Mouse (Mus musculus) liver, embryonic 13.5 days (tissue): ENCODE data around the gene Ampd2. TPM values are rescaled to one million over a fixed set of nuclear protein-coding genes. Genes with fewer than 3 reads are reported as not detected.

ENCODE experiments used
- ATAC-seq: fragments of 200-750 bp; cut with Nextera tagmentation; 2 replicates; pipeline ENCODE4 v1.8.0; 2017; ENCODE audit warnings: low read depth, mild to moderate bottlenecking, moderate number of reproducible peaks, moderate library complexity
- DNase-seq: peaks from one replicate; pipeline ENCODE4 v3.0.0; 2022
- H3K27ac ChIP-seq: fragments of 300-500 bp; sonication (generic); 2 replicates; pipeline ENCODE4 v1.5.1; 2015; ENCODE audit warnings: moderate library complexity, mild to moderate bottlenecking, inconsistent platforms
- H3K27me3 ChIP-seq: fragments of 300-500 bp; sonication (generic); 2 replicates; pipeline ENCODE4 v1.6.1; 2015; ENCODE audit warnings: mild to moderate bottlenecking, inconsistent platforms
- H3K36me3 ChIP-seq: fragments of 300-500 bp; sonication (generic); 2 replicates; pipeline ENCODE4 v1.6.1; 2015; ENCODE audit warnings: mild to moderate bottlenecking, inconsistent platforms
- H3K4me1 ChIP-seq: fragments of 300-500 bp; sonication (generic); replicated peaks from 2 replicates; pipeline ENCODE4 v1.6.1; 2015; ENCODE audit warnings: inconsistent platforms
- H3K4me2 ChIP-seq: fragments of 300-500 bp; sonication (generic); 2 replicates; pipeline ENCODE4 v1.6.1; 2015; ENCODE audit warnings: inconsistent platforms, mild to moderate bottlenecking, moderate library complexity
- H3K4me3 ChIP-seq: fragments of 300-500 bp; sonication (generic); replicated peaks from 2 replicates; pipeline ENCODE4 v1.5.1; 2015; ENCODE audit warnings: mild to moderate bottlenecking, inconsistent platforms
- H3K9ac ChIP-seq: fragments of 300-500 bp; sonication (generic); 2 replicates; pipeline ENCODE4 v1.6.1; 2015; ENCODE audit warnings: mild to moderate bottlenecking, inconsistent platforms
- H3K9me3 ChIP-seq: fragments of 300-500 bp; sonication (generic); replicated peaks from 2 replicates; pipeline ENCODE4 v1.6.1; 2016; ENCODE audit warnings: inconsistent platforms
- WGBS: fragments of 180-500 bp; shearing (Covaris S2); methylation state at CpG from one replicate; pipeline ENCODE4 v1.1.7; 2015; ENCODE audit not compliant: insufficient replicate concordance; 5-methylcytosine and 5-hydroxymethylcytosine counted together
- polyA plus RNA-seq: library from polyadenylated mRNA; unstranded; fragments of >200 nt; fragmentation: Nextera tagmentation; extraction: Ambion mirVana; gene quantifications from 2 replicates; pipeline ENCODE4 v1.2.1, GENCODE M21; 2015

Ampd2 gene
- polyA plus RNA-seq, 1 experiment from 2014 or later: 46.0 TPM

DNA sequence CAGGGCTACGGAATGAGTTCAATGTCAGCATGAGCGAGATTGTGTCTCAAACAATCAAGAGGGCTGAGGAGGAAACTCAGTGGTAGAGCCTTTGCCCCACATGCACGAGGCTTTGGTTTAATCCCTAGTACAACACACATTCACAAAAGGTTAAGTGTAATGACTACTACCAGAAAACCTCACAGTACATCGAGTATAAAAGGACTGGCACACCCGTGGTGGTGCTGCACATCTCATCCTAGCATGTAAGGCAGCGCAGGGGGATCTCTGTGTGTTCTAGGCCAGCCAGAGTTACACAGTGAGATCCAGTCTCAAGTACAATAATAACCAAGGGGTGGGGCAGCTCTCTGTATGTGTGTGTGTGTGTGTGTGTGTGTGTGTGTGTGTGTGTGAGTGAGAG is 31.0 kb upstream of the Ampd2 start:
- ATAC-seq (no peak), DNase-seq (no peak)
- Histone ChIP-seq H3K4me1 (peaks cover 7% of the 10 kb centered on the region), H3K9me3 (no peaks in the 10 kb centered on the region), H3K4me2 (no peak overlapping the region), H3K4me3 (no peak overlapping the region), H3K27ac (no peak overlapping the region), H3K27me3 (no peaks in the 10 kb centered on the region), H3K9ac (no peak overlapping the region), H3K36me3 (peaks cover 82% of the 10 kb centered on the region)
- WGBS: 82% methylated on average over 6 of the region's 6 CpGs

DNA sequence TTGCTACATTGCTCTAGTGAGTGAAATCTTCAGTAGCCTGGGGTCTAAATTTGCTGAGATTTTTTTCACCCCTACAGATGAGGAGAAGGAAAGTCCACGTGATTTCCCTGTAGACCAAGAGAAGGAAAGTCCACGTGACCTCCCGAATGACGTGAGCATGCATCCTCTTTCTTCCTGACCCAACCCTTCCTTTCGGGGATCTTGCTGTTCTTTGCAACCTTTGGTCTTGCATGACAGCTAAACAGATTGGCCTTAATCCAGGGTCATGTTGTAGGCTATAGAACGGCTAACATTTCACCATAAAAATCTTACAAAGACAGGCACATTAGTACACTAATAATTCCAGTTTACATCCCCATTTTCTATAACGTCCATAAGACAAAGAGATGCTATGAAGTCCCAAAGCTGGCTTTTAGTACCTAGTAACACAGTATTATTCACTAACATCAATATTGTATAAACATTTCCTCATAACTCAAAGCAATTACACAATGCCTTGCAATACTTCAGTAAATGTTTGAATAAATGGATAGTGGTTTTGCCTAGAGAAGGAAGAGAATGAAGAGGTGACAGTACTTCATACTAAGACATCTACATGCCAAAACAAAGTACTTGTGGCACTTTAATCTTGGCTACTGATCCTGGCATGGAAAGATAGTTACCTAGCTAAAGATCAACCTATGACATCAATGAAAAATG is 27.3 kb upstream of the Ampd2 start:
- H3K4me1 ChIP-seq: peaks cover 4% of the 10 kb centered on the region; the same call in 1 of the 2 replicates
- no peak overlapping the region for H3K9ac ChIP-seq
- no peak overlapping the region for H3K4me3 ChIP-seq
- DNase-seq (no peak), ATAC-seq (no peak)
- peaks cover 86% of the 10 kb centered on the region for H3K36me3 ChIP-seq
- H3K27me3 ChIP-seq: no peaks in the 10 kb centered on the region
- H3K27ac ChIP-seq: no peak overlapping the region
- H3K9me3 ChIP-seq: no peaks in the 10 kb centered on the region
- H3K4me2 ChIP-seq: no peak overlapping the region
- 86% methylated on average over 7 of the region's 7 CpGs for WGBS

DNA sequence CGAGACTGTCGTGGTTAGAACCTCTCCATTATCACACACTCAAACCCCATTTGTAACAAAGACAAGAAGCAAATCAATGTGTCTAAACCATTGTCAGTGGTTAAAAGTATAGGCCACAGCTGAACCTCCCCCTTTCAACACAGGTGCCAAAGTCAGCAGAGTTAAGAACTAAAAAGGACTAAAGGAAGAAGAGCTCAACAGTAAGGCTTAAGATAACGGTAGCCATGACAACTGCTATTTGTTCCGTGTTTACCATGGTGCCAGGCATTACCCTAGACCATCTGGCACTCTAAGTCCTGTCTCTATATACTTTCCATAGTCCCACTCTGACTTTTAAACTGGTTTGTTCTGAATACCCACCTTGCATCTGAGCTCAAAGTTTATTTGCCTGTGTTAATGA is 26.2 kb upstream of the Ampd2 start:
- Histone ChIP-seq H3K9ac (no peak overlapping the region), H3K4me1 (peaks cover 5% of the 10 kb centered on the region; the same call in 1 of the 2 replicates), H3K27me3 (no peaks in the 10 kb centered on the region), H3K27ac (no peak overlapping the region), H3K4me2 (no peak overlapping the region), H3K4me3 (no peak overlapping the region), H3K36me3 (peaks cover 86% of the 10 kb centered on the region), H3K9me3 (no peaks in the 10 kb centered on the region)
- ATAC-seq (no peak), DNase-seq (no peak)
- 74% methylated on average over 4 of the region's 4 CpGs for WGBS

DNA sequence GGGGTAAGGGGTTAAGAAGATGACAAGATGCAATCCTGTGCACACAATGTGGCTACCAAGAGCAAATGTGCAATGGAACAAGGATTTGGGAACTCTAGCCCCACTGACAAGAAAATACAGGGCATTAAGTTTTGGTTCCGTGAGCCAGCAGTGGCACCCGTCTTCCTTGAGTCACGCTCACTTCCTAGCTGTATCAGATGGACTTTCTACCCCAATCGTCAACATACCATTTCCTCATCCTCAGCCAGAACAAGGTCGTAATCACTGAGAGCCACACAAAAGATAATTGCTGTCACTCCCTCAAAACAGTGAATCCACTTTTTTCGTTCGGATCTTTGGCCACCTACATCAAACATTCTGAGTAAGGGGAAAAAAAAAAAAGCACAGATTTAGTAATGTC is 25.8 kb upstream of the Ampd2 start:
- DNase-seq (no peak), ATAC-seq (no peak)
- 62% methylated on average over 7 of the region's 7 CpGs for WGBS
- Histone ChIP-seq H3K4me2 (no peak overlapping the region), H3K36me3 (peaks cover 84% of the 10 kb centered on the region), H3K9ac (no peak overlapping the region), H3K27ac (no peak overlapping the region), H3K4me1 (peaks cover 7% of the 10 kb centered on the region; the same call in 1 of the 2 replicates), H3K9me3 (no peaks in the 10 kb centered on the region), H3K4me3 (no peak overlapping the region), H3K27me3 (no peaks in the 10 kb centered on the region)

DNA sequence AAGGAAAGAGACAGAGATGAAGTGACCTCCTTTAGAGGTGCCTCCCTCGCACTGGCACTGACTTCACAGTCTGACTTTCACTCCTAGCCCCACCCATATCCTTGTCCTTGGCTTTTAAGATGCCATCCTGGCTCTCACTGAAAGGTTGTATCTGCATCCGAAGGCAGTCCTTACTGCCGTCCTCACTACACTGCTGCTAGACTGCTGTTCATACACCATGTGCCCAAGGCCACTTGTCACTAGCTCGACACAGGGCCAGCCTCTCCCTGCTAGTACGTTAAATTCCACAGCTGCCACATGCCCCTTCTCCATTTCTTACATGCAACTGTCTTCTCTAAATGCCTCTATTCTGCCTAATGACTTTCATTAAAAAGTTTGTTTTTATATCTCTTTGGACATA is 24.9 kb upstream of the Ampd2 start:
- H3K4me1 ChIP-seq: peaks cover 14% of the 10 kb centered on the region
- H3K4me3 ChIP-seq: no peak overlapping the region
- H3K27ac ChIP-seq: no peak overlapping the region
- H3K4me2 ChIP-seq: no peak overlapping the region
- WGBS: 84% methylated on average over 5 of the region's 5 CpGs
- no peaks in the 10 kb centered on the region for H3K9me3 ChIP-seq
- no peak for ATAC-seq
- no peaks in the 10 kb centered on the region for H3K27me3 ChIP-seq
- H3K36me3 ChIP-seq: peaks cover 82% of the 10 kb centered on the region
- H3K9ac ChIP-seq: no peak overlapping the region
- DNase-seq: no peak

DNA sequence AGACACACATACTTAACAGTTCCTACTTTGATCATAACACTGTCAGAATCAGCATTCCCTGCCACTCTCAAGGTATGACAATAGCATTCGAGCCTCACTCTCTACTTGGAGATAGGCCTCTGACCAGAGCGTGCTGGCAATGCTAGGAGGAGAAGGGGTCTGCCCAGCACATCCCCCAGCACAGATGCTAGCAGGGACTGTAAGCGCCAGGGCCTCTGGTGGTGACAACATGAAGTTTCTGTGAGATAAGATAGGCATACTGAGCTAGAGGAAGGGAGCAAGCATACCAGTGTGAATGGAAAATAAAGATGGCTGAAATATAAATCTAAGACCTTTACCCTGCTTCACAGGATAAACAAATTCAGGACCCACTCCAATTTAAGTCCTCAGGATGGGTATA is 18.8 kb upstream of the Ampd2 start:
- Histone ChIP-seq H3K36me3 (peaks cover 44% of the 10 kb centered on the region), H3K9ac (peak overlapping the region; percentile 62), H3K27ac (peak overlapping the region; percentile 77), H3K27me3 (no peaks in the 10 kb centered on the region), H3K9me3 (no peaks in the 10 kb centered on the region), H3K4me1 (peaks cover 37% of the 10 kb centered on the region), H3K4me2 (peak overlapping the region; percentile 38), H3K4me3 (no peak overlapping the region)
- DNase-seq (no peak), ATAC-seq (peak; percentile 96)
- WGBS: 23% methylated on average over 3 of the region's 3 CpGs

DNA sequence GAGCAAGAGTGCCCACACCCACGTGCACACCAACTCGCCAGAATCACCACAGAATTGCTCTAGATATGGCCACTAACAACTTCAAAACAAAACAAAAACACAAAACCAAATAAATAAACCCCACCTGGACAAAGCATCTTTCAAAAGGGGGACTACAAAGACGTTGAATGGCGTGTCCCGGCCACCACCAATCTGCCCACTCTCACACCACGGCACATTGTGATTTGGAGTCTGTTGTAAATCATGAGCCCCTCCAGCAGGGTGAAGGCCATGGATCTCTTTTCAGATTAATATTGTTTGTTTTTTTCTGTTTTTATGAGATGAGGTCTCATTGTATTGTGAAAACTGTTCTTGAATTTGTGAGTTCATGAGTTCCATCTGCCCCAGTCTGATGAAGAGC is 15.6 kb upstream of the Ampd2 start:
- no peak overlapping the region for H3K4me2 ChIP-seq
- H3K27ac ChIP-seq: peak overlapping the region; percentile 61; the same call in 1 of the 2 replicates
- no peaks in the 10 kb centered on the region for H3K9me3 ChIP-seq
- H3K4me3 ChIP-seq: no peak overlapping the region
- DNase-seq (no peak), ATAC-seq (no peak)
- peaks cover 66% of the 10 kb centered on the region for H3K4me1 ChIP-seq
- 85% methylated on average over 6 of the region's 6 CpGs for WGBS
- H3K36me3 ChIP-seq: peaks cover 16% of the 10 kb centered on the region
- H3K9ac ChIP-seq: no peak overlapping the region
- no peaks in the 10 kb centered on the region for H3K27me3 ChIP-seq

DNA sequence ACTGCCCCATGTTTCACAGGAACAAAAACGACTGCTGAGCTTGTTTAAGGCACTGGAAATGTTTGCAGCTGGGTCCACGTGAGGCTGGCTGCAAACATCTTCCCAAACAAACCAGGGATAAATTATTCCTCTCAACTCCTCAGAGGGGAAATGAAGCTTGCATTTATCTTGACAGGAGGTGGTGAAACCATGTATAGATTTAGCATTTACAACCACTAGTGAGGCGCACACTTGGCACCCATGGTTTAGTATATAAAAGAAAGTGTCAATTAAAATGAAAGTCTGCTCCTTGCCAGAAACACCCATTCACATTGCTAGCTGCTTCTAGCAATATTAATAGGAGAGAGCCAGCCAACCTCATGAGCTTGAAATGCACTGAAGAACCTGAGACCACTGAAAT is 15.1 kb upstream of the Ampd2 start:
- H3K4me1 ChIP-seq: peaks cover 66% of the 10 kb centered on the region
- no peaks in the 10 kb centered on the region for H3K27me3 ChIP-seq
- 60% methylated on average over 3 of the region's 3 CpGs for WGBS
- no peaks in the 10 kb centered on the region for H3K9me3 ChIP-seq
- no peak overlapping the region for H3K4me2 ChIP-seq
- peak overlapping the region; percentile 61 for H3K27ac ChIP-seq
- DNase-seq (no peak), ATAC-seq (no peak)
- H3K4me3 ChIP-seq: no peak overlapping the region
- H3K36me3 ChIP-seq: peaks cover 11% of the 10 kb centered on the region
- H3K9ac ChIP-seq: no peak overlapping the region

DNA sequence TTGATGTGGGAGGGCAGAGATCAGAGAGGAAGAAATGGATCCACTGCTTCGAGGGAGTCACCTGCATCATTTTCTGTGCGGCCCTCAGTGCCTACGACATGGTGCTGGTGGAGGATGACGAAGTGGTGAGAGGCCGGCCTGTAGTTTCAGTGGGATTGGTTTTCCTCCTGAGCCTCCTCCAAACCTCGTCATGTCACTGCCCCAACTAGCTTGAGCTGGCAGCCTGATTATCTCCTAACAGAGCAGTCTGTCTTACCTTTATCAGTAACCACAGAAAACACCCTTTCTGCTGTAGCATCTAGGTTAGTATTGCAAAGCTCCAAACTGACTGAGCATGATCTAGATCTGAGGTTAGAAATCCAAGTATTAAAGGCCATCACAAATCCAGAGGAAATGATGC is 11.9 kb upstream of the Ampd2 start:
- H3K36me3 ChIP-seq: no peaks in the 10 kb centered on the region
- H3K27ac ChIP-seq: peak overlapping the region; percentile 98
- peak overlapping the region; percentile 8 for H3K4me3 ChIP-seq
- H3K4me1 ChIP-seq: peaks cover 68% of the 10 kb centered on the region
- no peaks in the 10 kb centered on the region for H3K9me3 ChIP-seq
- H3K27me3 ChIP-seq: no peaks in the 10 kb centered on the region
- peak overlapping the region; percentile 58 for H3K4me2 ChIP-seq
- WGBS: 21% methylated on average over 6 of the region's 6 CpGs
- ATAC-seq: peak; percentile 79
- DNase-seq: peak; percentile 76
- peak overlapping the region; percentile 73 for H3K9ac ChIP-seq

DNA sequence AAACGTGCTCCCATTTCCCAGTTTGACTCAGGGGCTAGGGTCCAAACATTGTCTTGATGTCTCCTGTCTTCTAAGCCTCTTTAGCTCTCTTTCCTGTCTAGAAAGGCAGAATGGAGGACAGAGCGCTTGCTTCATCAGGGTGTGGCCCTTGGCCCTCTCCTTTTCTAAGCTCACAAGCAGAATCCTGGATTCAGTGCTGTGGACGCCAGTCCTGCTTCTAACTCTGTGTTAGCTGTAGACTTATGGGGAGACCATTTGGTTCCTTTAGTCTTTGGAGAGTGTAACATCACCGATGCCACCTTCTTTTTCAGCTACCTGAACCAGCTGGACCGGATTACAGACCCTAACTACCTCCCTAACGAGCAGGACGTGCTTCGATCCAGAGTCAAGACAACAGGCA is 11.2 kb upstream of the Ampd2 start:
- DNase-seq: no peak
- Histone ChIP-seq H3K27ac (peak overlapping the region; percentile 98), H3K27me3 (no peaks in the 10 kb centered on the region), H3K4me1 (peaks cover 75% of the 10 kb centered on the region), H3K4me3 (peak overlapping the region; percentile 8), H3K4me2 (peak overlapping the region; percentile 58), H3K9ac (peak overlapping the region; percentile 73), H3K36me3 (no peaks in the 10 kb centered on the region), H3K9me3 (no peaks in the 10 kb centered on the region)
- no peak for ATAC-seq
- WGBS: 77% methylated on average over 8 of the region's 8 CpGs

DNA sequence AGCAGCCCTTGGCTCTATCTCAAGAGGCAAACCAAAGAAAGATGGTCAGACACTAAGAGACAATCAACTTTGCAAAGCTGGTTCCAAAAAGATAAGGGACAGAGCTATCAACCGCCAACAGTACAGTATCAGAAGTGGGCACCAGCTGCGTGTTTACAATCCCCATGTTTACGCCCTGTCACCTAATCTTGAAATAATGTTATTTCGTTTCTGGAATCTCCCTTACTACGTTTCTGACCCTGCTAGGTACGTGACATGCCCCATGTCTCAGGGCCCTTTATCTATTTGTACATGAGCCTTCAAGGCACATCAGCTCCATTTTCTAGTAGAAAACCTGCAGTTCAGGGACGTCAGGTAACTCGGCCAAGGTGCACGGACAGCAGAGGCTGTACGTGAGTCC is 10.3 kb upstream of the Ampd2 start:
- Histone ChIP-seq H3K4me3 (peak overlapping the region; percentile 24), H3K9me3 (no peaks in the 10 kb centered on the region), H3K27ac (peak overlapping the region; percentile 98), H3K4me1 (peaks cover 82% of the 10 kb centered on the region), H3K4me2 (peak overlapping the region; percentile 58), H3K36me3 (no peaks in the 10 kb centered on the region), H3K27me3 (no peaks in the 10 kb centered on the region), H3K9ac (peak overlapping the region; percentile 73)
- DNase-seq (peak; percentile 81), ATAC-seq (peak; percentile 91)
- 12% methylated on average over 10 of the region's 10 CpGs for WGBS

DNA sequence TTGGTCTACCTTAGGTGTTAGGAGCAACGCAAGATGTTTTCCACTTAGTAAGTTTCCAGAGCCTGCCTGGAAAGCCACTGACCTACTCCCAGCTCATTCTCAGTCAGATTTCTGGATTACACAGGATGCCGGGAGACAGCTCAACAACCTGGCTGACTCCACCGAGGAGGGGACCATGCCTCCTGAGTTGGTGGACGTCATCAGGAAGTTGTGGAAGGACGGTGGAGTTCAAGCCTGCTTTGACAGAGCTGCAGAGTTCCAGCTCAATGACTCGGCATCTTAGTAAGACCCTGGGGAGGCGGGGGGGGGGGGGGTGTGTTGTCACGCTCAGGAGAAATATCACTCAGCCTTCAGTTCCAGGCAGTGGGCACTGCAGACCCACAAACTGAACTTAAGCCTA is 9.8 kb upstream of the Ampd2 start:
- DNase-seq: peak; percentile 59
- peak overlapping the region; percentile 58 for H3K4me2 ChIP-seq
- no peaks in the 10 kb centered on the region for H3K27me3 ChIP-seq
- peaks cover 82% of the 10 kb centered on the region for H3K4me1 ChIP-seq
- no peaks in the 10 kb centered on the region for H3K36me3 ChIP-seq
- WGBS: 22% methylated on average over 8 of the region's 8 CpGs
- H3K4me3 ChIP-seq: peak overlapping the region; percentile 20
- H3K27ac ChIP-seq: peak overlapping the region; percentile 98
- ATAC-seq: peak; percentile 60
- H3K9ac ChIP-seq: peak overlapping the region; percentile 73
- H3K9me3 ChIP-seq: no peaks in the 10 kb centered on the region
